Mouse (Mus musculus): Measurements from ENCODE around the gene Srgap3.

DNA sequence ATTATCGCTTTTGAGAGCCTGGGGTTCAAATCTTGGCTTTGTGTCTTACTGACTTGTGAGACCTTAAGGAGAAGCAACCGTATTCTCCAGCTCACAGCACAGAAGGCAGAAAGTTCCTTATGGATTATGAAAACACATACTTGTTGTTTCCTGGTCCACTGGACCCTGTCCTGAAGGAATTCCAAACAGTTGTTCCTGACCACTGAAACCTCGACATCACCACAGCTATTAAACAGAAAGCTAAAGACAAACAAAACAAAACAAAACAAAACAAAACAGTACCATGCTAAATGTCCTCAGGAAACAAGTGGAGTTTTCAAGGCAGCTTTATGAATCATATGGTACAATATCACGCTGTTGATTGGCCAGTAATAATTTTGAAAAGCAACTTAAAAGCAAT, 48.6 kb downstream of the Srgap3 start:
- TF ChIP-seq GATA1 (IDR thresholded peaks at IDR 0.05; ENCODE audit: low read length) (no peak), TAL1 (IDR thresholded peaks at IDR 0.05; ENCODE audit: low read length) (no peak)

All from erythroblast, embryonic 14.5 days (primary cell).